Mouse (Mus musculus): ENCODE data around the gene Arhgap23. TPM values are rescaled to one million over a fixed set of nuclear protein-coding genes. Genes with fewer than 3 reads are reported as not detected.

Gene Arhgap23
- polyA plus RNA-seq, 1 experiment from 2014 or later = 6.6 TPM

- H3K4me2 ChIP-seq = no peak overlapping the region
- peaks cover 45% of the 10 kb centered on the region for H3K36me3 ChIP-seq (replicated peaks)
- ATAC-seq (ENCODE audit: insufficient read depth) = no peak
- no peak overlapping the region for H3K9ac ChIP-seq
- H3K27me3 ChIP-seq = no peaks in the 10 kb centered on the region
- H3K4me3 ChIP-seq (replicated peaks) = no peak overlapping the region
- H3K4me1 ChIP-seq (replicated peaks) = no peaks in the 10 kb centered on the region
- no peaks in the 10 kb centered on the region for H3K9me3 ChIP-seq (replicated peaks)
- WGBS (ENCODE audit: insufficient replicate concordance) = 49% methylated on average over 11 of the region's 11 CpGs
- H3K27ac ChIP-seq (replicated peaks) = no peak overlapping the region
Measured at GRCm38 (mm10) chr11:97393658-97394057, 21.7 kb upstream of the Arhgap23 start.

GRCm38 (mm10) chr11:97394146-97394545 lies 21.2 kb upstream of the Arhgap23 start:
- WGBS (ENCODE audit: insufficient replicate concordance) = 49% methylated on average over 11 of the region's 11 CpGs
- H3K36me3 ChIP-seq (replicated peaks) = peaks cover 40% of the 10 kb centered on the region
- no peak overlapping the region for H3K4me2 ChIP-seq
- H3K27ac ChIP-seq (replicated peaks) = no peak overlapping the region
- ATAC-seq (ENCODE audit: insufficient read depth) = peak; percentile 25; the same call in 1 of the 2 replicates
- H3K9me3 ChIP-seq (replicated peaks) = no peaks in the 10 kb centered on the region
- no peak overlapping the region for H3K4me3 ChIP-seq (replicated peaks)
- no peaks in the 10 kb centered on the region for H3K27me3 ChIP-seq
- H3K4me1 ChIP-seq (replicated peaks) = no peaks in the 10 kb centered on the region
- no peak overlapping the region for H3K9ac ChIP-seq

- Histone ChIP-seq H3K9me3 (replicated peaks) (no peaks in the 10 kb centered on the region), H3K36me3 (replicated peaks) (peaks cover 6% of the 10 kb centered on the region), H3K4me3 (replicated peaks) (no peak overlapping the region), H3K27ac (replicated peaks) (no peak overlapping the region), H3K27me3 (peaks cover 16% of the 10 kb centered on the region), H3K9ac (no peak overlapping the region), H3K4me1 (replicated peaks) (peaks cover 9% of the 10 kb centered on the region), H3K4me2 (no peak overlapping the region)
- WGBS (ENCODE audit: insufficient replicate concordance) = 79% methylated on average over 2 of the region's 2 CpGs
- ATAC-seq (ENCODE audit: insufficient read depth) = no peak
Measured at GRCm38 (mm10) chr11:97398506-97398905, 16.8 kb upstream of the Arhgap23 start.

- Histone ChIP-seq H3K4me3 (replicated peaks) (peak overlapping the region; percentile 42), H3K9ac (0 out of 2 replicates have a peak overlapping the region, but pooled peaks have one; percentile 15), H3K36me3 (replicated peaks) (no peaks in the 10 kb centered on the region), H3K27me3 (peaks cover 32% of the 10 kb centered on the region), H3K9me3 (replicated peaks) (no peaks in the 10 kb centered on the region), H3K4me2 (peak overlapping the region; percentile 77), H3K4me1 (replicated peaks) (peaks cover 20% of the 10 kb centered on the region), H3K27ac (replicated peaks) (no peak overlapping the region)
- peak; percentile 38; the same call in 1 of the 2 replicates for ATAC-seq (ENCODE audit: insufficient read depth)
- WGBS (ENCODE audit: insufficient replicate concordance) = 5% methylated on average over 23 of the region's 23 CpGs
Measured at GRCm38 (mm10) chr11:97399958-97400710, 15.2 kb upstream of the Arhgap23 start.

GRCm38 (mm10) chr11:97401082-97401481 lies 14.3 kb upstream of the Arhgap23 start:
- WGBS (ENCODE audit: insufficient replicate concordance) = 23% methylated on average over 6 of the region's 6 CpGs
- peaks cover 42% of the 10 kb centered on the region for H3K27me3 ChIP-seq

GRCm38 (mm10) chr11:97401686-97402435 lies 13.5 kb upstream of the Arhgap23 start:
- WGBS (ENCODE audit: insufficient replicate concordance) = 50% methylated on average over 3 of the region's 3 CpGs

More at GRCm38 (mm10) chr11:97401082-97401481, 14.3 kb upstream of the Arhgap23 start:
- H3K27ac ChIP-seq (replicated peaks) = no peak overlapping the region
- peaks cover 30% of the 10 kb centered on the region for H3K4me1 ChIP-seq (replicated peaks)
- ATAC-seq (ENCODE audit: insufficient read depth) = no peak
- H3K4me2 ChIP-seq = no peak overlapping the region
- no peak overlapping the region for H3K9ac ChIP-seq
- H3K36me3 ChIP-seq (replicated peaks) = no peaks in the 10 kb centered on the region
- H3K4me3 ChIP-seq (replicated peaks) = no peak overlapping the region
- H3K9me3 ChIP-seq (replicated peaks) = no peaks in the 10 kb centered on the region

GRCm38 (mm10) chr11:97402746-97403145 lies 12.6 kb upstream of the Arhgap23 start:
- Histone ChIP-seq H3K4me3 (replicated peaks) (no peak overlapping the region), H3K27me3 (peaks cover 58% of the 10 kb centered on the region), H3K4me2 (no peak overlapping the region), H3K9me3 (replicated peaks) (no peaks in the 10 kb centered on the region), H3K27ac (replicated peaks) (no peak overlapping the region), H3K9ac (no peak overlapping the region), H3K4me1 (replicated peaks) (peaks cover 32% of the 10 kb centered on the region), H3K36me3 (replicated peaks) (no peaks in the 10 kb centered on the region)
- WGBS (ENCODE audit: insufficient replicate concordance) = 37% methylated on average over 2 of the region's 2 CpGs
- ATAC-seq (ENCODE audit: insufficient read depth) = no peak

More at GRCm38 (mm10) chr11:97401686-97402435, 13.5 kb upstream of the Arhgap23 start:
- H3K9me3 ChIP-seq (replicated peaks) = no peaks in the 10 kb centered on the region
- H3K4me2 ChIP-seq = no peak overlapping the region
- no peaks in the 10 kb centered on the region for H3K36me3 ChIP-seq (replicated peaks)
- H3K4me3 ChIP-seq (replicated peaks) = no peak overlapping the region
- H3K27ac ChIP-seq (replicated peaks) = no peak overlapping the region
- H3K9ac ChIP-seq = no peak overlapping the region
- peaks cover 32% of the 10 kb centered on the region for H3K4me1 ChIP-seq (replicated peaks)
- ATAC-seq (ENCODE audit: insufficient read depth) = no peak
- peaks cover 50% of the 10 kb centered on the region for H3K27me3 ChIP-seq

GRCm38 (mm10) chr11:97403614-97404183 lies 11.6 kb upstream of the Arhgap23 start:
- no peaks in the 10 kb centered on the region for H3K36me3 ChIP-seq (replicated peaks)
- no peaks in the 10 kb centered on the region for H3K9me3 ChIP-seq (replicated peaks)
- peaks cover 35% of the 10 kb centered on the region for H3K4me1 ChIP-seq (replicated peaks)
- no peak overlapping the region for H3K9ac ChIP-seq
- no peak for ATAC-seq (ENCODE audit: insufficient read depth)
- H3K27me3 ChIP-seq = peaks cover 62% of the 10 kb centered on the region
- H3K27ac ChIP-seq (replicated peaks) = no peak overlapping the region
- peak overlapping the region; percentile 59; the same call in 1 of the 2 replicates for H3K4me3 ChIP-seq (replicated peaks)
- WGBS (ENCODE audit: insufficient replicate concordance) = 46% methylated on average over 8 of the region's 8 CpGs
- H3K4me2 ChIP-seq = peak overlapping the region; percentile 96

GRCm38 (mm10) chr11:97404184-97404760 lies 11.1 kb upstream of the Arhgap23 start:
- Histone ChIP-seq H3K36me3 (replicated peaks) (no peaks in the 10 kb centered on the region), H3K4me3 (replicated peaks) (peak overlapping the region; percentile 59), H3K4me2 (peak overlapping the region; percentile 96), H3K9ac (peak overlapping the region; percentile 23; the same call in 1 of the 2 replicates), H3K27ac (replicated peaks) (no peak overlapping the region), H3K4me1 (replicated peaks) (peaks cover 35% of the 10 kb centered on the region), H3K27me3 (peaks cover 62% of the 10 kb centered on the region), H3K9me3 (replicated peaks) (no peaks in the 10 kb centered on the region)
- under 1% methylated on average over 49 of the region's 61 CpGs for WGBS (ENCODE audit: insufficient replicate concordance)
- peak; percentile 40 for ATAC-seq (ENCODE audit: insufficient read depth)

GRCm38 (mm10) chr11:97404761-97405190 lies 10.6 kb upstream of the Arhgap23 start:
- Histone ChIP-seq H3K4me2 (peak overlapping the region; percentile 96), H3K4me3 (replicated peaks) (peak overlapping the region; percentile 59), H3K27me3 (peaks cover 62% of the 10 kb centered on the region), H3K9ac (peak overlapping the region; percentile 23; the same call in 1 of the 2 replicates), H3K36me3 (replicated peaks) (no peaks in the 10 kb centered on the region), H3K27ac (replicated peaks) (no peak overlapping the region), H3K9me3 (replicated peaks) (no peaks in the 10 kb centered on the region), H3K4me1 (replicated peaks) (peaks cover 35% of the 10 kb centered on the region)
- WGBS (ENCODE audit: insufficient replicate concordance) = 3% methylated on average over 11 of the region's 11 CpGs
- ATAC-seq (ENCODE audit: insufficient read depth) = no peak

Measured in liver, embryonic 15.5 days (tissue).